Mouse (Mus musculus) ovary, postnatal 36 days (tissue): ENCODE measurements around the gene Tmem92.

Source experiments
- DNase-seq: peaks from one replicate; pipeline ENCODE4 v3.0.0; 2022; ENCODE audit warnings: low spot score, mixed read lengths

Gene Tmem92

DNA sequence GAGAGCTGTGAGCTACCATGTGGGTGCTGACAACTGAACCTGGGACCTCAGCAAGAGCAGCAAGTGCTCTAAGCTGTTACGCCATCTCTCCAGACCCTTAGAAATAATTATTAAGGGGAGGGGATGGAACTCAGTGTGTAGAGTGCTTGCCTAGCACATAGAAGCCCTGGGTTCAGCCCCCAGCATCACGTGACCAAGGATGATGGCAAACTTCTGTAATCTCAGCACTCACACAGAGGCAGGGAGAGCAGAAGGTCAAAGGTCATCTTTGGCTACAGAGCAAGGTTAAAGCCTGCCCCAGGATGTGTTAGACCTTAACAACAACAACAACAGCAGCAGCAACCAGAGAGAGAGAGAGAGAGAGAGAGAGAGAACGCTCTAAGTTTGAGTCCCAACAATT lies 54.0 kb downstream of the Tmem92 start:
- no peak for DNase-seq

DNA sequence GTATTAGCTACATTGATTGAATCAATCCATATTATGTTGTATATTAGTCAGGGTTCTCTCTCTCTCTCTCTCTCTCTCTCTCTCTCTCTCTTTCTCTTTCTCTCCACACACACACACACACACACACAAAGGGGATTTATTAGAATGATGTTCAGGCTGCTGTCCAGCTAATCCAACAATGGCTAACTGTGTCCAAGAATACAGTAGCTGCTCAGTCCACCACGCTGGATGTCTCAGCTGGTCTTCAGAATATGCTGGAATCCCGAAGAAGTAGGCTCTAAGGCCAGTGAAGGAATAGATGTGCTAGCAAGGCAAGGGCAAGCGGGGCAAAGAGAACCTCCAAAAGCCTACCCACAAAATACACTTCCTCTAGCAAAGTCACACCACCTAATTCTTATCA lies 55.2 kb downstream of the Tmem92 start:
- DNase-seq = no peak
